Mouse (Mus musculus): ENCODE measurements at regions not wholly inside any gene's neighbourhood (a gene's known extent, or its start where the extent isn't known, plus 50 kb on each side); places are given as distances from the start of the nearest gene placed in this dataset.
"Not testable (repeated sequence)": the region's sequence is repeated elsewhere in the genome, so short reads cannot be mapped to it uniquely, and the experiment has no call there.

DNA sequence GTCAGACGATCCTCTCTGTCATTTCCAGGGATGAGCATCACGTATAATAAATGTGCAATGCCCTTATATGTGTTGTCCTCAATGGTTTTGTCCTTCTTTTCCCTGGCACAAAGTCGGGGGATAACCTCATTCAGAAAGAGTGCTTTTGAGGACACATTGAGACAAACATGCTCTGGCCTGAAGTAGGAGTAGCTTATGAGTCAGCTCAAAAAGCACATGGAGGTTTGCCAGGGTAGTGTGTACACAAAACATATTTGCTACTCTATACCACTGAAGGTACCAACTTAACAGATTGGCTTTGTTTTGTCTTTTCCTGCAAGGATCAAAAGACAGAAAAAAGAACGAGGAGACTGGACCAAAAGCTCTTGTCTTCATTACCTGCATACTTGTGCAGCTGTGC is 682.1 kb upstream of the Grid2 start:
- no peak for DNase-seq

DNA sequence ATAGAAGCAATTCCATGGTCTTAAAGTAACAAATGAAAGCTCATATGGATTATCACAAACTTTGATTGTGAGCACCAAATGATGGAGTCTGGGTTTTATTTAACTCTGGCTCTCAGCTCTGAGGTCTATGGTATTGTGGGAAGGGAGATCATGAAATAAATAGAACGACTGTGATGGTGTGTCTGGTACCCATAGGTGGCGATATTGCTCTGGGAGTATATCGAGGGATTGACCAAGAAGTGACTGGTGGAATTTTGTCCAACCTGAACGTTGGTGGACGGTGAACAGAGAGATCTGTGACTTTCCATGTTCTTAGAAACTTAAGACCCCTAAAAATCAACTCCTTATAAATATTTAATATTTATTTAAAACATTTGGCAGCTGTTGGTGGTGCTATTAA is 679.5 kb upstream of the Grid2 start:
- DNase-seq: peak in 1 of 2 experiments; percentile 19

DNA sequence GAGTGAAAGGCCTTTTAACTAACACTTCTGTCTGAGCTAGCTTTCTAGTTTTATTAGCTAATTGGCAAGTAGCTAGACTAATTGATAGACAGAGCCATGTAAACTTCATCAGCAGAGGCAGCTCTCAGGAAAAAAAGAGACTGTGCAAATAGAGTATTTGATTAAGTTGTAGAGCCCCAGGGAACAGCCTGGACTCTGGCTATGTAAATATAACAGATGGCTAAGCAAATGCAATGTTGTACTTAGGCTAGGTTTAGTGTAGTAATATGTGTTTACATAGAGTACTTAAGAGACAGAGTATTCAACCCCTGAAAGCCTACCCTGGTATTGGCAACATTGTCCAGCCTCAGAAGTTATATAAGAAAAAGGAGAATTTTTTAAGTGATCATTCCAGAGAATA is 635.1 kb upstream of the Grid2 start:
- no peak for DNase-seq

DNA sequence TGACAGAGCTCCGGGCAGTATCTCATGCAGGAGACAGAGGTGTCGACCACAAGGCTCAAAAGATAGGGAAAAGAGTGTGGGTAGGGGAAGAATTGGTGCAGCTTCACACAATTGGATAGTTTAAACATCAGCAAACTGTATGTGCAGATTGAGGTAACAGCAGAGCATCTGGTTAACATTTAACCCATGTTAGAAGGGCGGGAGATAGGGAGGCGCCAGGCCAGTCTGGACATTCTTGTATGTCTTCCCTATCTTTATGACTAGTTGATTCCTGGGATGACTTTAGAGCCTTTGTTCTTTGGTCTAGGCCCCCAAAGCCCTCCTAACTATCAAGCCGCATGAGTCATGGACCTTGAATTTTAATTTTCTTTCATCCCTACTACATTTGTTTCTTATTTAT is 587.6 kb upstream of the Grid2 start:
- DNase-seq: not testable (repeated sequence)

DNA sequence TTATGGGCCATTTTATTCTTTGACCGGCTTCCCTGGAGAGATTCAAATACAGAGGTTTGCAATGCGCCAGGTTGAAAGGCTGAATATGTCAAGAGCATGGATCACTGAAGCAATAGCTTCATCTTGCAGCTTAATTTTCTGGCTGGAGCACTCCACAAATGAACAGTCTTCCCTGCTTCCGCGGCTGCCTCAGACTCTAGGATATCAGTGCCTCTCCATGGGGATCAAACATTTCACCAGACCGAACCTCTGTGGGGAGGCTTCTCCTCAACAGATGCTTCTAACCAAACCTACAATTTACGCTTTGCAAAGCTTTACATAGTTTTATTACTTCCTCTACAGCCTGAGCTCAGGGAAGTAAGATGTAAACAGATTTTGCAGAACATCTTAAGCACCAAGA is 537.3 kb upstream of the Grid2 start:
- DNase-seq: no peak

DNA sequence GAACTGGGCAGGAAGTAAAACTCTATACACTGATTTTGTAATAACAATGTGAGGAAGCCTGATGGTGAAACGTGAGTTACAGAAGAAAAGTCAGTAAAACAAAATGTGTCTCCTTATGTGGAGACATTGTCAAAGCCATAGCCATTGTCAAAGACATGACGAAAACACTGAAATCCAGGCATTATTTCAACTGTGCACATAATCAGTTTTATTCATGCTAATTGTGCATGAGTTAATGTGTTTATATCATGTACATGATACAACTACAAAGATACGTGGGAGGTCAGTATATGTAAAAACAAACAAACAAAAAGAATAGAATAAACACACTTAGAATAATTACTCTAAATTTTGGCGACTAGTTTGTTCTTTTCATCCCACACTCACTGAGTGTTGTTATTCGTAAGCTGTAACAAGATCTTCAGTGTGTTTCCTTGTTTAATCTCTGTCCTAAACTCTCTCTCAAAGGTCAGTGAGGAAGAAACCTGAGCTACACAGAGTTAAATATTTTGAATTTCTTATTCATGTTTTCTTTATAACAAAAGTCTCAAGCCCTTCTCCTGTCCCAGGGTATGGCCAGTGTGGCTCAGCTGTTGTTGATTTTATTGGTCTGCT is 536.0 kb upstream of the Grid2 start:
- no peak for DNase-seq

Measured in kidney, postnatal 25 days (tissue).